Mouse (Mus musculus): ENCODE data around the gene Aplp2.

Gene Aplp2

GRCm38 (mm10) chr9:31130357-31131204 lies 81.0 kb downstream of the Aplp2 start:
- DNase-seq (ENCODE audit: extremely low read depth, low read depth, low spot score): no peak

- no peak for DNase-seq (ENCODE audit: extremely low read depth, low read depth, low spot score)
Observed at GRCm38 (mm10) chr9:31129956-31130355, 81.7 kb downstream of the Aplp2 start.

- DNase-seq (ENCODE audit: extremely low read depth, low read depth, low spot score): no peak
Observed at GRCm38 (mm10) chr9:31127876-31128465, 83.6 kb downstream of the Aplp2 start.

GRCm38 (mm10) chr9:31126079-31126478 lies 85.5 kb downstream of the Aplp2 start:
- DNase-seq (ENCODE audit: extremely low read depth, low read depth, low spot score): no peak

- no peak for DNase-seq (ENCODE audit: extremely low read depth, low read depth, low spot score)
Observed at GRCm38 (mm10) chr9:31122464-31123030, 89.1 kb downstream of the Aplp2 start.

GRCm38 (mm10) chr9:31120533-31120915 lies 91.1 kb downstream of the Aplp2 start:
- DNase-seq (ENCODE audit: extremely low read depth, low read depth, low spot score): no peak

GRCm38 (mm10) chr9:31119882-31120532 lies 91.6 kb downstream of the Aplp2 start:
- no peak for DNase-seq (ENCODE audit: extremely low read depth, low read depth, low spot score)

GRCm38 (mm10) chr9:31119405-31119804 lies 92.2 kb downstream of the Aplp2 start:
- DNase-seq (ENCODE audit: extremely low read depth, low read depth, low spot score): no peak

GRCm38 (mm10) chr9:31118520-31119298 lies 92.9 kb downstream of the Aplp2 start:
- no peak for DNase-seq (ENCODE audit: extremely low read depth, low read depth, low spot score)

- DNase-seq (ENCODE audit: extremely low read depth, low read depth, low spot score): no peak
Observed at GRCm38 (mm10) chr9:31117488-31117887, 94.1 kb downstream of the Aplp2 start.

GRCm38 (mm10) chr9:31117088-31117487 lies 94.5 kb downstream of the Aplp2 start:
- DNase-seq (ENCODE audit: extremely low read depth, low read depth, low spot score): no peak

GRCm38 (mm10) chr9:31115586-31115985 lies 96.0 kb downstream of the Aplp2 start:
- DNase-seq (ENCODE audit: extremely low read depth, low read depth, low spot score): no peak

GRCm38 (mm10) chr9:31108464-31108863 lies 103.2 kb downstream of the Aplp2 start:
- no peak for DNase-seq (ENCODE audit: extremely low read depth, low read depth, low spot score)
